Mouse (Mus musculus) testis, postnatal 14 days (tissue): Measurements from ENCODE around the gene Zfp750.

Experiments used
- DNase-seq: peaks from one replicate; pipeline ENCODE4 v3.0.0; 2021; ENCODE audit warnings: low spot score

Gene Zfp750

DNA sequence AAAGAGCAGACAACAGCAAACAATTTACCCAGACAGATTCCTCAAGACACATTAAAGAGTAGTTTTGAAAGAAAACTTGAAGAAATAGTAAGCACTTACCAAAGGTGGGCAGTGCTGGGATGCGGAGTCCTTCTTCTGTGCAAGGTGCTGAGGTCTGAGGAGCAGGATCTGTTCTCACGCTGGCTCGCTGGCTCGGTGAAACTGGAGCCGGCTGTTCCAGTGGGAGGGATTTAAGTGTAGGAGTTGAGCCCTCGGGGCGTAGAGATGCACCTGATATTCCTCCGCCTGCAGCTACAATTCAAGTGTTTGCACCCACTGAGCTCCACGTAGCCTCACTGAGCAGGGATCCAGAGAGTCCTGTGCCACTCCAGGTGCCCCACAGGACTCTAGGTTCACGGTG is at the start of gene Zfp750:
TSS of gene Zfp750 (minus strand) at position 203 of the 400 bp plus-strand sequence.
- DNase-seq, result peak; percentile 36

DNA sequence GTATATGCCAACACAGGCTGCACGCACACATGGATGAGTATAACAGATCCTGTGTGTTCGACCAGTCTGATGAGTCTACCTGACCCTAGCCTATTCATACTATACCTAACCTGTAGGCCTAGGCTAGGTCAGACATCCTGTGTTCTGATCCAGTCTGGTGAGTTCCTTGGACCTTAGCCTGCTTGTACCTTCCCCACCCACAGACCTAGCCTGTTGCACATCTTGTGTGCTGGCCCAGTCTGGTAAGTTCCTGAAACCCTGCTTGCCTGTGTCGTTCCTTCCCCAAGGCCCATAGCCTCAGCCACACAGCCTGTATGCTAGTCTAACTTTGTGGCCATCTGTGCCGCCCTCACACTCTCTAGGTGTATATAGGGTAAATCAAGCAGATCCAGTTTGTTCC is 45.1 kb upstream of the Zfp750 start:
- DNase-seq, result no peak

DNA sequence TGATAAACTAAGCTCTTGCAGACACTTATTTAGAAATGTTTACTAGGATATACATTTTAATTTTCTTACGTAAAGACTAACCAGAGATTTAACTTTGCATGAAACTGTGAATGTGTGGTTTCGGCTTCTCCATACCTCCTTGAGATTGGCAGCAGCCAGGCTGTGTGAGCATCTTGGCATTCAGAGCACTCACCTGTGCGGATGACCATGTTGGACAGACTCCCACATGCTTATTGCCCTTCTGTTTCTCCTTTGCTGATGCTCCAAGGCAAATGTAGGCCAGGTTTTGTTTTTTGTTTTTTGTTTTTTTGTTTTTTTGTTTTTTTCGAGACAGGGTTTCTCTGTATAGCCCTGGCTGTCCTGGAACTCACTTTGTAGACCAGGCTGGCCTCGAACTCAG is 44.2 kb upstream of the Zfp750 start:
- DNase-seq, result no peak

DNA sequence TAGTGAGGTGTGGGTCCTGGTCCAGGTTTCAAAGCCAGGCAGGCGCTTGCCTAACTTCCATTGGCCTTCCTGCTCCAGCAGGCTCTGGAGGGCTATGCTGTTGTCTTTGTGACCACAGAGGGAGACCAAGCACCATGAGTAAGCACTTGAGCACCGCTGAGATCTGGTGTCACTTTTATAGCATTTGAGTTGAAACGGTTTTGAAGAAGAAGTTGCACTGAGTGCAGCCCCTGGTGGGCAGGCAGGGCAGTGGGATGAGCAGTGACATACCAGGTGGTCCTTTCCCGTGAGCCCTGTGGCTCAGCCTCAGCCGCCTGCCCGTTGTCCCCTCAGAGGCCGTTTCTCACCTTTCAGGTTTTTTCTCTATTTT is 41.1 kb upstream of the Zfp750 start:
- no peak for DNase-seq

DNA sequence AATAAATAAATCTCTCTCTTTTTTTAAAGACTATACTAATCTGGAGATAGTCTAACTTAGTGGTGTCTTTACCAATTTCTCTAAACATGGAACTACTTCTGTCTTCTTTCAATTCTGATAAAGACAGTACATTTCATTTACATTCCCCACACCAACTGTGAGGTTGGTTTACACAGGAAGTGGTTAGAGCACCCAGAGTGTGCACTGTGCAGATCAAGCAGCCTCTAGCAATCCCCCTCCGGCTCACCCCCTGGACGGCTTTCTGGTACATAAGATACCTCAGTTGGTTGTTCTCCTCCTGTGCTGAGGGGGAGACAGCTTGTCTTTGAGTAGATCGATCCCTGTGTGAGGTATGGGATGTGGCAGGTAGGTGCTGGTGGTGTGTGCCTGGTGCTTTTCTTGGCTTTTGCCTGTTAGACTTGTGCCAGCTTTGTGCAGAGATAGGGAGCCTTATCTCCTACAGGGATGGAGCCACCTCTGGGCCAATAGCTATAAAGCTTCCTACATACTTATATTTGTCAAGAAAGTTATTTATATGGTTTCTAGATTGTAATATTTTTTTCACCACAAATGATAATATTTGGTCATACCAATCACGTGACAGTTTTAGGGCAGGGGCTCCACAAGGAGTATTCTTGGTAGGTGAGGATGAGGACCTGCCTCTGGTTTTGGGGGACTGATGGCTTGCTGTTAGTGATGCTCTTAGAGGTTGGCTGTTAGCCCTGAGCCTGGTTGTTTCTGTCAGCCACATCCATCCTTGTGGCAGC is 40.6 kb upstream of the Zfp750 start:
- no peak for DNase-seq

DNA sequence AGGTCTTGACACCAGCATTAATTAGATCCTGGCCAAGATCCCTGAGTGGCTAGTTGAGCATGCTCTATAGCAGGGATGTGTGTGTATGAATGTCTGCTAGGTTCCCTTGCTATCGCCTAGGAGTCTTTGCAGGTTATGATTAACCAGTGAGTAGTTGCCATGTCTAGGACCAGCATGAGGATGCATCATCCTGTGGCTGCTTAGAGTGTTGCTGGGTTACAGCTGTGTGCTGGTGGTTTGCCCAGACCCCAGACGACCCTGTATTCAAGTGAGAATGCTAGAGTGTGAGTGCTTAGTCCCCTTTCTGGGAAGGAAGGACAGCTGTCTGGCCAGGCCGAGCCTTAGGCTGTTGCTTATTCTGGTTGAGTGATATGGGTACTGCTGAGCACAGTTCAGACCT is 39.4 kb upstream of the Zfp750 start:
- no peak for DNase-seq

DNA sequence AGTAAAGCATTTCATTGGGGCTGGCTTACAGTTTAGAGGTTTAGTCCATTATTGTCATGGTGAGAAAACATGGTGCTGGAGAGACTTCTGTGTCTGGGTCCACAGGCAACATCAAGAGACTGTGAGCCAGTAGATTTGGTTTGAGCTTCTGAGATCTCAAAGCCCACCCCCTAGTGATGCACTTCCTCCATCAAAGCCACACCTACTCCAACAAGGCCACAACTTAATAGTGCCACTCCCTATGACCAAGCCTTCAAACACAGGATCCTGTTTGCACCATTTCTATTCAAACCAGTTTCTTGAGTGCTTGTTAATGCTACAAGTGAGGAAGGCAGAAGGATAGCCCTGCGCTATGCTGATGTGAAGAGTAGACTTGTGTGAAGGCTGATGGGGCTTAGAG is 38.8 kb upstream of the Zfp750 start:
- DNase-seq, result no peak

DNA sequence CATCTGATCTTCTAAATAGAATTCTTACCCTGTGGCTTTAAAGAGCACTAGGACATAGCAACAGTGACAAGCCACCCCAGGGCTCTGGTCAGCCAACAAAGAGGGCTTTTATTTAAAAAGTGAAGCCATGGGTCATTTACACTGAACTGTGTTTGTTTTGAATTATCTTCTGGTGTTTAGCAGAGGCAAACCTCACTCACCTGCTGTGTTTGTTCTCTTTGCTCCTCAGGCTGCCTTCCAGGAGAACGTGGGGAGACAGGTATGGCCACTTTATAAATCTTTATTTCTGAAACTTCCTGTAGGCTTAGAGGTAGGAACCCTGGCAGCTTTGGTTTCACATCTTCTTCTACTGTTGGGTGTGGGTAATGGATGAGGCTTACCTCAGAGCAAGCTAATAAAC is 37.6 kb upstream of the Zfp750 start:
- no peak for DNase-seq

DNA sequence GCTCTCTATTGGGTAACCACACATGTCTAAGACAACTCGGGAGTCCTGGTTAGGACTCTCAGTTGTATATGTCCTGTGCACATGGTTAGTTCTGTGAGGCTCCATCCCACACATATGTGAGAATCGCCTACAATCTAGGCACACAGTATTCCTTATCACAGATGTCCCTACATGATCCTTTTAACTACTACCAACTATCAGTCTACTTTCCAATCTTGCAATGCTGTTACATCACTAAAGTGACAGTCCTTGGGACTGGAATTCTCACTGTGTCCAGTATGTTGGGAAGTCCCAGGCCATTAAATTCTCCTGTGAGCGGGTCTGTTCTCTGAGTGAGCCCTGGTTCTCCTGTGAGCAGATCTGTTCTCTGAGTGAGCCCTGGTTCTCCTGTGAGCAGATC is 34.3 kb upstream of the Zfp750 start:
- DNase-seq, result no peak

DNA sequence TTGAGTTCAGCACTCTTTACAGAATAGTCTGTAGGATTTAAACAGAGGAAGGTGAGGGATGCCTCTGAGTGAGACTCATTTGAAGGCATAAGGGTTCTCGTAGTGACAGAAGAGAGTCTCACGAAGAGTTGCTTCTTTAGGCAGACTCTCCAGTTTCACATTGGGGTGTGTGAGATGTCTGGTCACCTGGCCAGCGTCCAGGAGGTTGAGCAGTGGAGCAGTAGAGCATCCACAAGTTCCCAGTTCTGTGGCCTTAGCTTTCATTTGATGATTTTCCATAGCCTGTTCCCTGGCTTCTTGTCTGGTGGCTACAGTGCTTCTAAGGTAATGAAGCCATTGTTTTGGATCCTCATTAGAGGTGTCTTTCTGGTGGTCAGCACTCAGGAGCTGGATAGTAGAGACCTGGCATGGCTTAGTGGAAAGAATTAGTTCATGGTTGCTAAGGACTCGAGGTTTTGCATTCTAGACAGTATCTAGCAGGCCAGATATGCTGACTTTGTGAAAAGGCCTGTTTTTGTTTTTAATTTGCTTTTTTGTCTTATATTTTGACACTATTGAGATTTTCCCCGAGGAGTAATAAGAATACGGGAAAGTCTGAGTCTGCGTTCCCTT is 33.8 kb upstream of the Zfp750 start:
- no peak for DNase-seq

DNA sequence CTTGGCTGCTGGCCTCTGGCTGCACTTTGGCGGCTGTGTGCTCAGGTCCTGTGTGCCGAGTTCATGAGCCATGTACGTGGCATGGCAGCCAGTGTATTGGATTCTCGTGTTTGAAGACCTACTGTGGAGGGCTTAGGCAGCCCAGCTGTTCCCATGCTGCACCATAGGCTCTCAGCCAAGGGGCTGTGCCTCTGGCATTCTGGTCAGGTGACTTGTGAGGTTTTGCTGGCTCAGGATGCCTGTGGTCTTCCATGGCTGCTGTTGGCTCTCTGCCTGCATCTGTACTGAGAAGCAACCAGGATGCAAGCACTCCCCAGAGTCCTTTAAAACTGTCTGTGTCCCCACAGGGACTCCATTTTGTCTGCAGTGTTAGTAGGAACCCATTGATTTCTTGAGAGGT is 33.0 kb upstream of the Zfp750 start:
- DNase-seq, result no peak

DNA sequence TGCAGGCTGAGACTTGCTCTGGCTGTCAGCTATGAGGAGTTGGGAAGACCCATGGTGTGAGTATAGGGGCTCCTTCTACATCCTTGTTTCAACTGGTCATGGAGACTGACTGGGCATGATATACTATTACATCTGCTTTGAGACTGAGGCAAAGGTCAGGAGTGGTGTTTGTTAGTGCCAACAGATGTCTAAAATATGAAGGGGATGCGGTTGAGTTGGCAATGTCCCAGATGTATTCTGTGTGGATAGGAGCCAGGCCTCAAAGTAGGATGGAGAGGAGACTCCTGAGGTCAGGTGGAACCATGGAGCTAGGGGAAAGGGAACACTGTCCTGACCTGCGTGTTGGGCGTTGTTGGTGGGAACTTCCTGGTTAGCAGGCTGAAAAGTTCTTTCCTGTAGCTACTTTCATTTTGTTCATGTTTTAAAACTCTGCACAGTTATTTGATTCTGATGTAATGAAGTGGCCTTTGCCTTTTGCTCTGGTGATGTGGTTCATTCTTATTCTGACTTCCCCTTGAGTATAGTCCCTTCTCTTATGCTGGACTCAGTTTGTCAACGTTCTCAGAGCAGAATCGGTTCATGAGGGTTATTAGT is 32.2 kb upstream of the Zfp750 start:
- DNase-seq, result no peak

DNA sequence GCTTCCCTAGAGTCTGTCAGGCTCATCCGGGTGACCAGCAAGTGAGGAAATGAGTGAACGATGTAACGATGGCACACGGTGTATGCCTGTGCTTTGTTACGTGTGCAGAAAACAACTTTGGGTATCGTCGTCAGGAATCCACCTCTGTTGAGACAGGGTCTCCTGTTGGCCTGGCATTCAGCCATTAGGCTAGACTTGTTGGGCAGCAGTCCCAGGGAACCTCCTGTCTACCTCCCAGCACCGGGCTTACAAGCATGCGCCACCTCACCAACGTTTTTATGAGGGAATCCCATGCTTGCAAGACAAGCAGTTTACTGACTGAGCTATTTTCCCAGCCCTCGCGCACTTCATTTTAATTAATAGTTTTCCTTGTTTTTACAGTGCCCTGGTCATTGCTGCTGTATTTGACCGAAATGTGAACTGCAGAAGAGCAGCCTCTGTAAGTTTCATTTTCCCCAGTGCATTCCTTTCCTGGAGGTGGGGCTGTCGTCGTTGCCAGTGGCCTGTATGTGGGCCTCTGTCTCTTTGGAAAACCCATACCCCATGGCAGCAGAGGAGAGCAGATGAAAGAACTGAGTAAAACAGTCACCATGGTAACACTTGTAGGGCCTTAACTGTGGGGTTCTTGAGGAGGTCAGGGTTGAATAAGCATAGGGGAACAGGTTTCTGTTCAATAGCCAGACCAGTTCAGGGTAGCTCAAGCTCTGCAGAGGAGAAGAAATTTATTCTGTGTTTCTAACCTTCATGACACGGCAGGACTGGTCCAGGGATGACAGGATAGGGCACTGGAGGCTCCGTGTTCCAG is 30.9 kb upstream of the Zfp750 start:
- DNase-seq, result no peak

DNA sequence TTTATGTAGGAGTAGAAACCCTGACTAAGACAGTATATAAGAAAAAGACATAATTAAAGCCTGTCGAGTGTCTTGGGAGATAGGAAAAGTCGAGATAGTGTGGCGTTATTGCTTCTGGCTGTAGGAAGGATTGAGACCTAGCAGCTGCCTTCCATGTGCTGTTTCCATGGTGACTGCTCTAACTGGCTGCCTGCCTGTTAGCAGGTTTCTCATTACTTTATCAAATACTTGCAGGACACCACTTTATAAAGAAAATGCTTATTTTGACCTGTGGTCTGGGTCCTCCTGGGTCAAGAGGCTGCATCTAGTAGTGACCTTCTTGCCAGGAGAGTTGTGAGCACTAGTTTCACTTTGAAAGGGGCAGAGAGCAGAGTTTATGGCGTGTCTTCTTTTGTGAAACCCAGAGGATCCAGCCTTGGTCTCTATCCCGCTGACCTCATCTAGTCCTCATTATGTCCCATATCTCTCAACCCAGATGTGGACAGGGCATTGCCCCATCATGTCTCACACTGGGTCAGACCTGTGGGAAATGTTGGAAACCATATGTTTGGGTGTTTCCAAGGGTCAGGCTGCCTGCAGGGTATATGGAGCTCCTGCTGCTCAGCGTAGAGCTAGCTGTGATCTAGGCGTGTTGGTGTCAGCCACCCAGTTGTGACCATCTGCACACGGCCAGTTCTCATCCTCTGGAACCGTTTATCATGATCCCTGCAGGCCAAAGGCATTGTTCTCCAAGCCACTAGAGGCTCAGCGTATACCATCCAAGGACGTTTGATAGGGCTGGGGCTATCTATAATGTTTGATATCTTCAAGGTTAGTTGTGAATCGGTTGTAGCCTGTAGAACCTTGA is 30.1 kb upstream of the Zfp750 start:
- DNase-seq, result no peak

DNA sequence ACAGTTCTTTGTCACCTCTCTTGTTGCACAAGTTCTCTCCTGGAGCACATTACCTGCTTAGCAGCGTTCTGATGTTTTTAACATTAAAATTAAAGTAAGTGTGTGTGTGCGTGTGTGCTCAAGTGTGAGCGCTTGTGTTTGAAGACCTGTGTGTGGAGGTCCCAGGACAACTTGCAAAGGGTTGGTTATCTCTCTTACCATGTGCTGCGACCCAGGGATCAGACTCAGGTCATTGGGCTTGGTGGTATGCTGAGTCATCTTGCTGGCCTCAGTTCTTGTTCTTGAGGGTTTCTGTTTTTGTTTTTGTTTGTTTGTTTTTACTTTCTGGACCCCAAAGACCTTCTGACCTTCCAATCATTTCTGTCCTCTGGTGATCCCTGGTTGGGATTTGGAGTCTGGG is 28.8 kb upstream of the Zfp750 start:
- no peak for DNase-seq

DNA sequence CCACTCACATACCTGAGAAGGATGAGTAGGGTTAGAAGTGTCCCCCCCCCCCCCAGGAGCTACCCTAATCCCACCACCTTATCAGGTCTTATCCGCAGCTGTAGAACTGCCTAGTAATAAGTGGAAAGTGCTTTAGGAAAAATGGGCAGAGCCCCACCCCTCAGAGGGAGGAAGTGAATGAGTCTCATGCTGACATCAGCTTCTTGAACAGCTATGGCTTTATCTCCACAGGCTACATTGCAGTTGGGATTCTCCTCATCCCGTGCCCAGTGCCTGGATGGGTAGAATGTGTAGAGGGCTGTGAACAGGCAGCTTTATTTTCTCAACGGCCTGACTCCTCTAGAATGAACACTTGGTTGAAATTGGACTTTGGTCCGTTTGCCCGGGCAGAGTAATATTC is 28.1 kb upstream of the Zfp750 start:
- DNase-seq, result no peak

DNA sequence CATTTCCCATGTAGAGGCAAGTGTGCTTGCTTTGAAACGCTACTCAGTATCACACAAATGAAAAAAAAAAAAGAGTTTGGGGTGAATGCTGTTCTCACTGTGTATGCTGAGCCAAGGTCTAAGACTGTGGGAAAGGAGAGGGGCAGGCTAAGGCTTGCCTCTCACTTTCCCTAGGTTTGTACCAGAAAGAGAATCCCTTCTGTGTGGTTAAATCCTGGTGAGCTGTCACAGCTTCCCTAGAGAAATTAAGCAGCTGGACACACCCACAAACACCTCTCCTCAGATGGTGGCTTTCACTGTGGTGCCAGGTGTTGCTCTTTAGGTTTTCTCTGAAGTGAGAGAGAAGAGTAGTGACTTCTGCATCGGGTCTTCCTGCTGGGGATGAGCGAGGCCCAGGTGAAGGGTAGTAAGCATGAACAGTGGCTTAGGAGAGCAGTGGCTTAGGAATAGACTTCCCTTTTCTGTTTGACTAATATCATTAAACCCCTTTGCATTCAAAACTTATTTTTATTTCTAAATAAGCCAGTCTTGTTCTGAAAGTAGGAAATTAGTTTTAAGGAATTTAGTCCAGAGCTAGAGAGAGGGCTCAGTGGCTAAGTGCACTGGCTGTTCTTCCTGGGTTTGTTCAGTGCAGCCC is 26.4 kb upstream of the Zfp750 start:
- no peak for DNase-seq

DNA sequence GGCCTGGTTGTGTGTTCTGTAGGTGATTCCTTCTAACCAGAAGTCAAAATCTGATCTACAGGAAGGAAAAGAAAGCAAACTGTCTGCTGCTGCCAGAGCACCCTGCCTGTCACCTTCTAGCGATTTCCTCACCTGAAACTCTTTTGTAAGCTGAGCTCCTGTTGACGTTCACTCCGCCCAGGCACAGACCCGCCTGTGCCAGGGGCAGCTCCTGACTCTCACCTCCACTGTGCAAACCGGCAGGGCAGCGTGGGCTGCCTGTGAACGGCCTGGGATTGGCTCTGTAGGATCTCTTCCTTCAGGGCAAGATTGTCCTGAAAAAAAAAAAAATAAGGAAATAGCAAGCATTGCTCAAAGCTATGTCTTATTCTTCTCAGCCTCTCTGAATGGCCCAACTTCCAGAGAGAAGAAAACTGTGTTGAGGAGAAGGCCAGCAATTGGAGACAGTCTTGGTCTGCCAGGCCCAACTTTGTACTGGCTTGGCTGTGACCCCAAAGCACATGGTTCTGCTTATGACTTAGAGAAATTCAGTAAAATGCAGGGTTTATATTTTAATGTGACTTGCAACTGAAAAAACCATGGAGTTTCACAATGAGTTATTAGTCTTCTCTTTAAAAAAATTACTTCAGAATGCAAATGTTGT is 25.7 kb upstream of the Zfp750 start:
- DNase-seq, result no peak

DNA sequence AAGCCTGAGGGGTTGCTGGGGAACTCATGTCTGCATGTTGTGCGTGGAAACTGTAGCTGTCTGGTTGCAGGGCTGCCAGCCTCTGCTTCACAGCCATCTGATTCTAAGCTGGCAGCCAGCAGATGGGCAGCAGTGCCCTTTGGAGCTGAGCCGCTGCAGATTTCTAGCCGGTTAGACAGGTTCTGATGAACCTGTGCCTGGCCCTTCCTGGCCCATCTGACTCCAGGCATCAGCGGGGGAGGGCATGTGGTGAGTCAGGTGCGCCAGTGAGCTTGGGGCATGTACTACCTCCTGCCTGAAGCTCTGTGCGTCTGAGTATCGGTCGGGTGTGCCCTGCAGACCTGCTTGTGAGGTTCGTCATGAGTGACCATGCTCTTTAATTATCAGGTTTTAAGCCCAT is 24.8 kb upstream of the Zfp750 start:
- no peak for DNase-seq

DNA sequence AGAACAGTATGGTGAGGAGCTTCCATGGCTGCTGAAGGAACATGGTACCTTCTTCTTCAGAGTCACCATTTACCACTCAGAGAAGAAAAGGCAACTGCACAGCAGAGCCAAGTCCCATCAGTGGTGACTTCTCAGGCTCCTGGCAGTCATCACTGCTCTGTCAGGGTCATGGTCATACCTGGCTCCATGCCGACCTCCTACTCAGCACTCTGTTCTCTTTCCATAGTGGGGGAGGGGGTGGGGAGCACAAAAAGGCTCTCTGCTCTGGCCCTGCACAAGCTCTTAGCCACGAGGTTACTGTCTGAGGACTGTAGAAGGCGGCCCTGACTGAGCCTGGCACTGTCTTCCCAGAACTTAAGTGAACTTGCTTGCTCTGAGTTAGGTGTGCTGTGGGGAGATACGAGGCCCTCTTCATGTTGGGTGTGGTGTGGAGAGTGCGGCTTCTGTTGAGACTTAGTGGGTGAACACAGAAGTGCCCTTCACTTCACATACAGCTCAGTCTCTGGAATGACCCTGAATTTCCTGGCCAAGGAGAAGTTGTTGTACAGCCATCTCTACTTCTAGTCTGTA is 24.2 kb upstream of the Zfp750 start:
- no peak for DNase-seq

DNA sequence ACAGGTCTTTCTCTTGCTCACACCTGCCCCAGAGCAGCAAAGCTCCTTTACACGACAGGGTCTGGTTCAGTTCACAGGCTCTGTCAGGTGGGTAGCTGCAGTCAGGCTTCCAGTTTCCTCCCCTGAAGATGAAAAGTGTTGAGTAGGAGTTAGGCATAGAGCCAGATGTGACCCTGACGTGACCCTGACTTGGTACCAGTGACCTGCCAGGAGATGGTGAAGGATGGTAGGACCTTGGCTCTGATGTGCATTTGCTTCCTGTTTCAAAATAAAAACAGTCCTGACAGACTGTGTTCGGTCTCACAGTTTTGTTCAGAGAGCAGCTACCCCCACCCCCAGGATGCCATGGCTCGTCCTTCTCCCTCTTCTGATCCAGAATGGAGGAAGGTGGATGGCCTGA is 23.3 kb upstream of the Zfp750 start:
- DNase-seq, result no peak
